Mouse (Mus musculus) kidney, adult 9 months (tissue): ENCODE data around the gene Dvl3.

ENCODE experiments used
- DNase-seq: peaks from one replicate; pipeline ENCODE4 v3.0.0; 2022

Dvl3 gene

GRCm38 (mm10) chr16:20548096-20548948 is 31.5 kb downstream of the Dvl3 start, which contains the start of gene Abcf3:
Gene Abcf3 (plus strand): TSS chr16:20548577.
- peak; percentile 99 for DNase-seq

- no peak for DNase-seq
Observed at GRCm38 (mm10) chr16:20549161-20549560, 32.4 kb downstream of the Dvl3 start.

GRCm38 (mm10) chr16:20551691-20552090 is 34.9 kb downstream of the Dvl3 start:
- no peak for DNase-seq

GRCm38 (mm10) chr16:20552594-20552993 is 35.8 kb downstream of the Dvl3 start:
- no peak for DNase-seq

GRCm38 (mm10) chr16:20555000-20555399 is 38.2 kb downstream of the Dvl3 start:
- no peak for DNase-seq

GRCm38 (mm10) chr16:20557381-20557780 is 40.6 kb downstream of the Dvl3 start:
- DNase-seq = no peak

GRCm38 (mm10) chr16:20565075-20565474 is 48.3 kb downstream of the Dvl3 start:
- no peak for DNase-seq
